Mouse (Mus musculus) heart, embryonic 14.5 days (tissue): ENCODE measurements at regions not wholly inside any gene's neighbourhood (a gene's known extent, or its start where the extent isn't known, plus 50 kb on each side); places are given as distances from the start of the nearest gene placed in this dataset.
"Not testable (repeated sequence)": the region's sequence is repeated elsewhere in the genome, so short reads cannot be mapped to it uniquely, and the experiment has no call there.

Experiments used
- ATAC-seq: fragments of 200-750 bp; cut with Nextera tagmentation; 2 replicates; pipeline ENCODE4 v1.8.0; 2017; ENCODE audit warnings: low read depth, moderate TSS enrichment; ENCODE audit not compliant: insufficient number of reproducible peaks, insufficient read depth, low FRiP score
- H3K27ac ChIP-seq, 2 experiments: fragments of 200-500 bp in 1 of 2; fragments of 300-500 bp in 1 of 2; sonication (generic) in 1 of 2; replicated peaks in 1 of 2; 2 replicates each; pipeline ENCODE4 v1.5.1; 2012 to 2014; ENCODE audit warnings: low read depth in 2 of 2, low read length in 2 of 2, control low read depth in 1 of 2, mild to moderate bottlenecking in 1 of 2, mixed read lengths in 1 of 2; ENCODE audit not compliant: control insufficient read depth in 1 of 2, insufficient read depth in 1 of 2
- H3K27me3 ChIP-seq: fragments of 300-500 bp; sonication (generic); 2 replicates; pipeline ENCODE4 v1.6.1; 2014; ENCODE audit warnings: mild to moderate bottlenecking, low read length, control low read depth; ENCODE audit not compliant: control insufficient read depth, insufficient read depth
- H3K36me3 ChIP-seq: fragments of 300-500 bp; sonication (generic); 2 replicates; pipeline ENCODE4 v1.6.1; 2014; ENCODE audit warnings: mild to moderate bottlenecking, control low read depth, low read length, mixed read lengths; ENCODE audit not compliant: control insufficient read depth, insufficient read depth
- H3K4me1 ChIP-seq, 2 experiments: fragments of 200-500 bp in 1 of 2; fragments of 300-500 bp in 1 of 2; sonication (generic) in 1 of 2; 2 replicates each; pipeline ENCODE4 v1.6.1; 2012 to 2014; ENCODE audit warnings: low read length in 2 of 2, control low read depth in 1 of 2, mixed read lengths in 1 of 2; ENCODE audit not compliant: control insufficient read depth in 2 of 2, insufficient read depth in 2 of 2
- H3K4me2 ChIP-seq: fragments of 300-500 bp; sonication (generic); 2 replicates; pipeline ENCODE4 v1.6.1; 2014; ENCODE audit warnings: mild to moderate bottlenecking, low read length
- H3K4me3 ChIP-seq, 2 experiments: fragments of 200-500 bp in 1 of 2; fragments of 300-500 bp in 1 of 2; sonication (generic) in 1 of 2; 2 replicates each; pipeline ENCODE4 v1.5.1; 2012 to 2014; ENCODE audit warnings: low read length in 2 of 2, mild to moderate bottlenecking in 2 of 2, control low read depth in 1 of 2, low read depth in 1 of 2, moderate library complexity in 1 of 2; ENCODE audit not compliant: control insufficient read depth in 1 of 2, insufficient read depth in 1 of 2
- H3K9ac ChIP-seq: fragments of 300-500 bp; sonication (generic); 2 replicates; pipeline ENCODE4 v1.6.1; 2014; ENCODE audit warnings: mild to moderate bottlenecking, low read length
- H3K9me3 ChIP-seq: fragments of 300-500 bp; sonication (generic); 2 replicates; pipeline ENCODE4 v1.6.1; 2016; ENCODE audit warnings: low read length, control low read depth; ENCODE audit not compliant: control insufficient read depth
- WGBS: fragments of 180-500 bp; shearing (Covaris S2); extraction: QIAGEN DNeasy Blood & Tissue Kit; methylation state at CpG from one replicate; pipeline ENCODE4 v1.1.7; 2014; 5-methylcytosine and 5-hydroxymethylcytosine counted together

DNA sequence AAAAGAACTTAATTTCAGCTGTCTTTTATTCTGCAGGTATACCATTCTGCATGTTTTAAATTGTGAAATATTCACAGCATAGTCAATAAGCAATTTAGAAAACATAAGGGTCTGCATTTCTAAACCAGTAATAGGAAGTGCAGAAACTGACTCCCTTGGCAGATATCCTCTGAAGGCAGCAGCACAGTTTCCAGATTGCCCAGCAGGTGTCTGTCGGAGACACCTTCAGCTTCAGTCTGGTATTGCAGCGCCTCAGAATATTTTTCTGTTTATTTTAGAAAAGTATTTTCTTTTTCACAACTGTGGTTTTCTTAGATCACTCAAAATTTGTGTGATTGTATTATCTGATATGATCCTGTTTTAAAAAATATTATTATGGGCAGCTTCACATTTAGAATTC lies 280.3 kb upstream of the Olfr1507 start:
- not testable (repeated sequence) for H3K4me3 ChIP-seq, H3K4me1 ChIP-seq, H3K9ac ChIP-seq, H3K27me3 ChIP-seq, H3K36me3 ChIP-seq, H3K27ac ChIP-seq, H3K9me3 ChIP-seq, H3K4me2 ChIP-seq, ATAC-seq
- WGBS = 75% methylated on average over 2 of the region's 2 CpGs

DNA sequence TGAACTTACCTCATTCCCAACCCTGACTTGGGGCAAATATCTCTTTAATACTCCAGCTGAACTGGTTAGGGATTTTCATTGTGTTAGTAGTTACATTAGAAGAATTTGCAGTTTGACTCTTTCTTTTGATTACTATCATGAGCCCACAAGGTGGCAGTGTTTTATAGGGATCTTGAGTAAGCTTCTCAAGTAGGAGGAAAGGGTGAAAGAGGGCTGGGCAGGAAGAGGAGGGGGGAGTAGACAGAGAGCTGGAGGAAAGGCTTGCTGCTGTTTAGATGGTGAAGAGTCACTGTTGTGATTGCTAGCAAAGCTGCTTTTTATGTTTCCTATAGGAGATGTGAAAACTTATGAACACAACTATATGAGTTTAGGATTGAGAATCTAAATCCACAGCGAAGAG lies 273.9 kb upstream of the Olfr1507 start:
- H3K4me1 ChIP-seq, H3K9ac ChIP-seq, H3K4me3 ChIP-seq, H3K4me2 ChIP-seq, H3K27me3 ChIP-seq, H3K9me3 ChIP-seq, ATAC-seq, H3K27ac ChIP-seq, H3K36me3 ChIP-seq: not testable (repeated sequence)
- no CpG with 5 or more reads among the region's 1 CpGs for WGBS

DNA sequence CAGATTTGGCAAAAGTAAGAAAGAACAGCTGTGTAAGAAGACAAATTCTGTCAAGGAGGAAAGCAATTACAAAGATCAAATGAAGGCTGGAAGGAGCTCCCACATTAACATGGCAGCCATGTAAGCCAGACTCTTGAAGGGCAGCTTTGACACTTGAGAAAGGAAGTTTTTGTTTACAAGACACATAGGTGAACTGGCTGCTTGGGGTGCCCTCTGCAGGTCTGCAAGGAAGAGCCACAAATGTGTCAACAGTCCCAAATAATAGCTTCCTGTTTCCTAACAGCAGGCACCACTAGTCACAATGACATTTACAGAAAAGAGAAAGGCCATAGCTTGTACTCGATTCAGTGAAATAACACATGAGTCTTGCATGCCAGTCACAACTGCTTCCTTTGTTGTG lies 256.6 kb upstream of the Olfr1507 start:
- not testable (repeated sequence) for ATAC-seq, H3K27ac ChIP-seq, H3K9me3 ChIP-seq, H3K4me3 ChIP-seq, H3K36me3 ChIP-seq, H3K4me2 ChIP-seq, H3K9ac ChIP-seq, H3K4me1 ChIP-seq, H3K27me3 ChIP-seq
- 45% methylated on average over 1 of the region's 1 CpGs for WGBS

DNA sequence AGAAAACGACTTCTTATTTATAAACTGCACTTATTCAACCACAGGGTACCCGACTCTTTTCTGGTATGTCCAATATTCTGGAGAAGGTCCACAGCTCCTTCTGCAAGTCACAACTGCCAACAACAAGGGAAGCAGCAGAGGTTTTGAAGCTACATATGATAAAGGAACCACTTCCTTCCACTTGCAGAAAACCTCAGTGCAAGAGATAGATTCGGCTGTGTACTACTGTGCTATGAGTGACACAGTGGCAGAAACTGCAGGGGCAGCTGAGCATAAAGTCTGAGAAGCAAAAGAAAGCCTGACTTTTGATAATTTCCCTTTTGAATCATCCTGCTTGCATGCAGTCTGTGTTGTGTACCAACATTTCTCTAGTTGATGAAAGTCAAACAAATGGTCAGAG lies 231.1 kb upstream of the Olfr1507 start:
- 43% methylated on average over 2 of the region's 3 CpGs for WGBS
- not testable (repeated sequence) for H3K9me3 ChIP-seq, H3K27ac ChIP-seq, H3K4me3 ChIP-seq, ATAC-seq, H3K27me3 ChIP-seq, H3K36me3 ChIP-seq, H3K9ac ChIP-seq, H3K4me1 ChIP-seq, H3K4me2 ChIP-seq

DNA sequence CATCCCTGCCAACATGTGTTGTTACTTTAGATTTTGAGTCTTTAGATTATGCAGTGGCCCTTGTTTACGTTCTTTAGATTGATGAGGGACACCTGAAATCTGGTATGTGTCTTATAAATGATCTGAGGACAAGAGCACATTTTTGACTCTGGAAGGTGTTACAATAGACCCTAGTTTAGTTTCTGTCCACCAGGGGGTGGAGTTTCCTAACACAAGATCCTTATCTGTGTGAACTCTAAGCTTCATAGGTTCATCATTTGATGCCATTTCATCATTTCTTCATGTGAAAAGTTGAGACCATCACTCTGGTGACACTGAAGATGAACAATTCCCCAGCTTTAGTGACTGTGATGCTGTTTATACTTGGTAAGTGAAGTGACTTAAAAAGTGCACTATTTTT lies 229.4 kb upstream of the Olfr1507 start:
- WGBS = 40% methylated on average over 1 of the region's 1 CpGs
- not testable (repeated sequence) for H3K27me3 ChIP-seq, H3K4me2 ChIP-seq, H3K4me1 ChIP-seq, ATAC-seq, H3K27ac ChIP-seq, H3K9ac ChIP-seq, H3K36me3 ChIP-seq, H3K9me3 ChIP-seq, H3K4me3 ChIP-seq

DNA sequence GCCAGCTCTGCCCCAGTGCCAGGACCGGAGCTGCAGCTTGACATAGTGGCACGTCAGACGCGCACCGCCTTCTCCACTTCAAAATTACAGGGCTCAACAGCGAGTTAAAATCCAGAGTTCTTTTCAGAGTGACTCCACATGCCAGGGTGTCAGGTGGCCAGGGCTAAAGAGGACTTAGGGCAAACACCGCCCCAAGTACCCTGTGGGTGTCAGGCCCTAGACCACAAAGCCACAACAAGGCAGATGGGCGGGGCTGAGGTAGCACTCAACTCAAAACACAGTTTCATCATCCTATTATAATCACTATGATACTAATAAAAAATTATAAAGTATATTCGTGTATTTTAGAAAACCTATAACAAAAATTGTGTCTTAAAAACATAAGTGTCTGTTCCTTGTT lies 225.1 kb upstream of the Olfr1507 start:
- no peak overlapping the region for H3K9ac ChIP-seq
- ATAC-seq = no peak
- no peaks in the 10 kb centered on the region for H3K9me3 ChIP-seq
- H3K4me3 ChIP-seq = no peak overlapping the region
- no peaks in the 10 kb centered on the region for H3K27me3 ChIP-seq
- WGBS = 80% methylated on average over 9 of the region's 9 CpGs
- no peaks in the 10 kb centered on the region for H3K36me3 ChIP-seq
- no peak overlapping the region for H3K27ac ChIP-seq
- H3K4me2 ChIP-seq = no peak overlapping the region
- H3K4me1 ChIP-seq = no peaks in the 10 kb centered on the region

DNA sequence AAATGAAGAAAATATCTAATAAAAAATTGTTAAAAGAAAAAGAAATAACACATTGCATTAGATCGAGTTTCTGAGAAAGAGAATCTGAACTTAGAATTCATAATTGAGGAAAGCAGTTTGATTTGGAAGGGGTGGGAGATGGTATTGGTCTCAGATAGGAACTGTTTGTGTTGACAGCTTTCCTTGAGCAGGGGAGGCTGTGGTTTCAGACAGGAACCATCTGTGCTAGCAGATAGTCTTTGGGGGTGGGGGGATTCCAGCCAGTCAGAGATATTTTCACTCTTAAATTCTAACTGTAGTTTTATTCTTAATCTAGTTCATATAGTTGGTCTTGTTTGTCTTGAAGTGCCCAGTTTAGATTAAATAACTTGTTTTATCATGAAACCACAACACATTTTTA lies 205.3 kb upstream of the Olfr1507 start:
- H3K4me1 ChIP-seq, H3K9ac ChIP-seq, H3K9me3 ChIP-seq, H3K27ac ChIP-seq, H3K4me3 ChIP-seq, ATAC-seq, H3K27me3 ChIP-seq, H3K36me3 ChIP-seq, H3K4me2 ChIP-seq: not testable (repeated sequence)
- WGBS = 70% methylated on average over 1 of the region's 1 CpGs

DNA sequence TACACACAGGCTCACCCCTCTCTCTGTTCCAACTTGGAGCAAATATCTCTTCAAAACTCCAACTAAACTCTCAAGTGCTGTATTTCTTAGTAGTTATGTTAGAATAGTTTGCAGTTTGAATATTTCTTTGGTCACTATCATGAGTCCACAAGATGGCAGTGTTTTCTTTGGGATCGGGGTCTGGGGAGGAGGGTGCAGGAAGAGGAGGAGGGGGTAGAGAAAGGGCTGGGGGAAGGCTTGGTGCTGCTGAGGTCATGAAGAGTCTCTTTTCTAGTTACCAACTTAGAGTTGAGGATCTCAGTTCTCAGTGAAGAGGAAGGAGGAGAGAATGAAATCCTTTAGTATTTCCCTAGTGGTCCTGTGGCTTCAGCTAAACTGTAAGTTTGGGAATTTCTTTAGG lies 188.1 kb upstream of the Olfr1507 start:
- H3K27ac ChIP-seq, H3K4me1 ChIP-seq, H3K4me2 ChIP-seq, H3K36me3 ChIP-seq, H3K9ac ChIP-seq, ATAC-seq, H3K27me3 ChIP-seq, H3K4me3 ChIP-seq, H3K9me3 ChIP-seq: not testable (repeated sequence)
- no CpG with 5 or more reads among the region's 1 CpGs for WGBS
